Mouse (Mus musculus) liver, postnatal 0 days (tissue): ENCODE data around the gene Gpr183.

ENCODE experiments used
- CTCF ChIP-seq: sonication (generic); IDR thresholded peaks from 2 replicates; pipeline ENCODE4 v1.5.1; 2016; ENCODE audit warnings: antibody characterized with exemption, low read depth
- EP300 ChIP-seq: IDR thresholded peaks from 2 replicates; pipeline ENCODE4 v1.6.1; 2016; ENCODE audit warnings: antibody characterized with exemption, low read depth, mild to moderate bottlenecking

DNA sequence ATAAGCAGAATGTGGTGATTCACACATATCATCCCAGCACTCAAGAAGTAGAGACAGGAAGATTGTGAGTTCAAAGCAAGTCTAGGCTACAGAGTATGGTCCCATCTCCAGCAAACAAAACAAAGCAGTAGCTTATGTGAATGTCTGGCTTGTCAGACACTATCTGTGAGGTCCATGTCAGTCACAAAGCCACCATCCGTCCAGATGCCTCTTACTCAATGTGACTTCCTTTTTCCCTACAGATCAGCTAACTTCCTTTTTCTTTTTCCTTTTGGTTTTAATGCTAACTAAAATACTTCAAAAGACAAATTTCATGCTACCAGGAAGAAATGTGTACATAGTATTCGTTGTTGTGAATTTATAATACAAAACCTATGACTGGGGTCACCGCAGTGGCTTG is 20.5 kb upstream of the Gpr183 start:
- TF ChIP-seq CTCF (no peak), EP300 (no peak)
